ENCODE assay signal across 15 mouse cellular contexts in the genomic region with DNA sequence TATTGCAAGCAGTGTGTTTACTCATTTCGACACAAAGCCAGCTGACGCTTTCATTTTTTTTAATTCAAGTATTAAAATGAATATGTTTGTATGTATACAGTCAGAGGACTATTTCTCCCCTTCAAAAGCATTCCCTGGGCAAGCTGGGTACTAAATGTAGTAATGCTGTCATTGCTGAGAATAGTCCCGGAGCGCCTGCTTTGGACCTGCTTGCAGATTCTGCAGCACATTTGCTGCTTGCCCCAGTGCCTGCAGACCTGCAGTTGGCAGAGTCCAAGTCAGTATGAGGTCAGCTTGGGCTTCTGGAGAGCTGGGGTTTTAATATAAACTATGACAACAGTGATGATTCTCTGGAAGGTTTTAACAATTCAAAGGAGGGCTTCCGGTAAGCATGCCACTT. TPM values are rescaled to one million over a fixed set of nuclear protein-coding genes. Genes with fewer than 3 reads are reported as not detected.
DNase-seq lines count a peak whose midpoint lies in the region; ATAC-seq lines count a peak whose summit lies in the region.
"Had no signal": no experiment of that assay in that cellular context is flagged by ENCODE, and none has a peak within 500 bp of the region (broad histone marks: within the 10 kb centered on the region; RNA-seq: fewer than 3 reads in every experiment).

No protein-coding gene starts in this region.

- no peak overlapping the region for H3K4me2 ChIP-seq in midbrain, embryonic 11.5 days
- H3K4me2 ChIP-seq in midbrain, embryonic 14.5 days (ENCODE audit: low read length), result peak overlapping the region; percentile 19; the same call in 1 of the 2 replicates
- H3K4me2 ChIP-seq: limb, embryonic 15.5 days had no signal

- peak; percentile 51 to 65 for DNase-seq in cerebellum, postnatal 25 days
- peak; percentile 53 for DNase-seq in midbrain, embryonic 11.5 days (ENCODE audit: low spot score, missing footprints)
- no peak for DNase-seq in midbrain, embryonic 10.5 days (ENCODE audit: low spot score)
- no peak for DNase-seq in midbrain, embryonic 14.5 days
- no peak for DNase-seq in right cerebral cortex, postnatal 36 days (ENCODE audit: low spot score in 2 of 2)
- no peak for DNase-seq in frontal cortex, adult 2 months (ENCODE audit: extremely low spot score in 1 of 2, low spot score in 1 of 2)
- DNase-seq: gastrocnemius, postnatal 36 days; heart, postnatal 14 days; lung, adult 18-20 months; lung, postnatal 4 days; thymus, postnatal 4 days had no signal

- H3K9ac ChIP-seq in midbrain, embryonic 11.5 days (ENCODE audit: low read length), result no peak overlapping the region
- no peak overlapping the region for H3K9ac ChIP-seq in midbrain, embryonic 14.5 days (replicated peaks; ENCODE audit: low read length)
- H3K9ac ChIP-seq: limb, embryonic 15.5 days had no signal

- H3K27ac ChIP-seq in midbrain, embryonic 11.5 days (ENCODE audit: low read depth, low read length), result no peak overlapping the region
- H3K27ac ChIP-seq in midbrain, embryonic 10.5 days (replicated peaks), result no peak overlapping the region
- H3K27ac ChIP-seq in midbrain, embryonic 14.5 days (replicated peaks; ENCODE audit: low read depth, low read length), result no peak overlapping the region
- H3K27ac ChIP-seq: heart, embryonic 10.5 days; limb, embryonic 15.5 days had no signal

- no peaks in the 10 kb centered on the region for H3K9me3 ChIP-seq in midbrain, embryonic 11.5 days (ENCODE audit: control insufficient read depth, low read length)
- no peaks in the 10 kb centered on the region for H3K9me3 ChIP-seq in midbrain, embryonic 10.5 days (replicated peaks)
- no peaks in the 10 kb centered on the region for H3K9me3 ChIP-seq in midbrain, embryonic 14.5 days (ENCODE audit: control insufficient read depth, low read length)
- H3K9me3 ChIP-seq: heart, embryonic 10.5 days; limb, embryonic 15.5 days had no signal

- peaks cover 6% of the 10 kb centered on the region; the same call in 1 of the 2 replicates for H3K4me1 ChIP-seq in midbrain, embryonic 11.5 days (ENCODE audit: control insufficient read depth, insufficient read depth, low read length)
- H3K4me1 ChIP-seq in midbrain, embryonic 10.5 days, result peaks cover 21% of the 10 kb centered on the region
- peaks cover 7% of the 10 kb centered on the region for H3K4me1 ChIP-seq in midbrain, embryonic 14.5 days (ENCODE audit: control insufficient read depth, insufficient read depth, low read length)

- 86% methylated on average over 5 of the region's 5 CpGs for WGBS in midbrain, embryonic 11.5 days
- 92% methylated on average over 5 of the region's 5 CpGs for WGBS in midbrain, embryonic 10.5 days
- 89% methylated on average over 5 of the region's 5 CpGs for WGBS in midbrain, embryonic 14.5 days

- no peak overlapping the region for H3K4me3 ChIP-seq in midbrain, embryonic 11.5 days (ENCODE audit: low read depth, low read length)
- no peak overlapping the region for H3K4me3 ChIP-seq in midbrain, embryonic 10.5 days
- no peak overlapping the region for H3K4me3 ChIP-seq in midbrain, embryonic 14.5 days (replicated peaks; ENCODE audit: low read depth, low read length)
- H3K4me3 ChIP-seq: heart, embryonic 10.5 days; limb, embryonic 15.5 days had no signal

- no peak for ATAC-seq in cerebellum, adult (ENCODE audit: insufficient number of reproducible peaks, low FRiP score, low TSS enrichment)
- ATAC-seq in midbrain, embryonic 11.5 days (ENCODE audit: low FRiP score), result no peak
- ATAC-seq in midbrain, embryonic 14.5 days (ENCODE audit: low FRiP score, low TSS enrichment), result no peak
- ATAC-seq: intestine, embryonic 16.5 days had no signal

- H3K36me3 ChIP-seq in midbrain, embryonic 11.5 days (ENCODE audit: control insufficient read depth, insufficient read depth, low read length), result no peaks in the 10 kb centered on the region
- no peaks in the 10 kb centered on the region for H3K36me3 ChIP-seq in midbrain, embryonic 10.5 days
- no peaks in the 10 kb centered on the region for H3K36me3 ChIP-seq in midbrain, embryonic 14.5 days (ENCODE audit: control insufficient read depth, insufficient read depth, low read length)
- H3K36me3 ChIP-seq: heart, embryonic 10.5 days; limb, embryonic 15.5 days had no signal

- no peaks in the 10 kb centered on the region for H3K27me3 ChIP-seq in midbrain, embryonic 11.5 days (ENCODE audit: control insufficient read depth, insufficient read depth, low read length)
- peaks cover 7% of the 10 kb centered on the region; the same call in 1 of the 2 replicates for H3K27me3 ChIP-seq in midbrain, embryonic 10.5 days (ENCODE audit: low read depth, poor library complexity, severe bottlenecking)
- H3K27me3 ChIP-seq in midbrain, embryonic 14.5 days (ENCODE audit: control insufficient read depth, insufficient read depth, low read length), result no peaks in the 10 kb centered on the region
- H3K27me3 ChIP-seq: limb, embryonic 15.5 days had no signal

RNA-seq across cellular contexts. Expression of a gene that starts 2.7 kb away (rescaled TPM):
- polyA plus RNA-seq in midbrain, embryonic 11.5 days (2014; fragmentation: Nextera tagmentation; extraction: Ambion mirVana), result 7.2 and 7.7 TPM in 2 replicates
- polyA plus RNA-seq in midbrain, embryonic 10.5 days (2016; fragmentation: Nextera tagmentation; extraction: Ambion mirVana), result 5.3 and 6.4 TPM in 2 replicates
- polyA plus RNA-seq in midbrain, embryonic 14.5 days (2014; fragmentation: Nextera tagmentation; extraction: Ambion mirVana), result 25.7 and 26.7 TPM in 2 replicates
- polyA plus RNA-seq in frontal cortex, adult 2 months (2012; rRNA removed), result 68.9 and 69.5 TPM in 2 replicates

RNA-seq across cellular contexts. Expression of a gene that starts 58.4 kb away (rescaled TPM):
- 2.5 and 2.6 TPM in 2 replicates for polyA plus RNA-seq in midbrain, embryonic 11.5 days (2014; fragmentation: Nextera tagmentation; extraction: Ambion mirVana)
- polyA plus RNA-seq in midbrain, embryonic 10.5 days (2016; fragmentation: Nextera tagmentation; extraction: Ambion mirVana), result 1.9 and 2.0 TPM in 2 replicates
- 0.82 and 2.1 TPM in 2 replicates for polyA plus RNA-seq in midbrain, embryonic 14.5 days (2014; fragmentation: Nextera tagmentation; extraction: Ambion mirVana)
- 1.7 and 1.8 TPM in 2 replicates for polyA plus RNA-seq in frontal cortex, adult 2 months (2012; rRNA removed)

Comparison
In these comparisons a context has a peak if more than half of its experiments do, and no peak if none do; other contexts are left out.
1. DNase-seq: peak in cerebellum, postnatal 25 days (2 of 2) and midbrain, embryonic 11.5 days (single experiment); none in midbrain, embryonic 10.5 days (single experiment), midbrain, embryonic 14.5 days (single experiment), right cerebral cortex, postnatal 36 days (0 of 2) and frontal cortex, adult 2 months (0 of 2).